In the genomic region with DNA sequence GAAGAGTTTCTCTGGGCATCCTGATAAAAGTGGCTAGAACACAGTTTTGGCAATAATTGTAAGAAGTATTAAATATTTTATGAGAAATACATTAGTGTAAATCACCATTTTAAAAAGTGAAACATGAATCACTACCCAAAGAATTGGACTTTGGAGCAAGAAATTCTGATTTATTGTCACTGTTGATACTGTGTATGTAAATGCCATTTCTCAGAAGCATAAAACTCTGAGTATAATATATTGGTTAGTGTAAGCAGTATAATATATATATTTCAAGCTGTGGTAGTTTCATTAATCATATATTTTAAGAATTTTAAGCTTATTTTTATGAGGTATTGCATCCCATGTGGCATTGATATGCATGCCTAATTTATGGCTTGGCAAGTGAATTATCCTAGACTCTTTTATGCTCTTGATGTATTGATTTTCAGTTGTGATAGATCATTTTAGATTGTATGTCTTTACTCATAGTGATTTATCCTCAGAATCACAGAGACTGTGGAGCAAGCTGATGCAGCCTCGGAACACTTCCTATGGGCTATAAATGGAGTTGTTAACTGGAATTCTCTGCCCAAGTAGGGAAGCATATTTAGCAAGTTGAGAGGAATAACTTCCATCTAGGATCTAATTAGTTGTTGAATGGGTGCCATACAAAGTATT, we compare ENCODE assay signal across 20 mouse cellular contexts.
"Had no signal": no experiment of that assay in that cellular context is flagged by ENCODE, and none has a peak within 500 bp of the region (broad histone marks: within the 10 kb centered on the region; RNA-seq: fewer than 3 reads in every experiment).

No protein-coding gene starts in this region.

- H3K4me2 ChIP-seq: liver, embryonic 15.5 days; lung, embryonic 15.5 days; midbrain, embryonic 12.5 days; stomach, embryonic 15.5 days had no signal

- H3K4me3 ChIP-seq: liver, embryonic 15.5 days; lung, embryonic 15.5 days; megakaryocyte, embryonic 14.5 days; midbrain, embryonic 10.5 days; midbrain, embryonic 12.5 days; myocyte; stomach, embryonic 15.5 days had no signal

- ATAC-seq: liver, postnatal 0 days; lung, postnatal 0 days; midbrain, embryonic 16.5 days had no signal

- DNase-seq: liver, postnatal 0 days; lung, adult 2 months; lung, postnatal 14 days; lung, postnatal 36 days; midbrain, embryonic 14.5 days; right cerebral cortex, postnatal 14 days; thymus, adult 2 months; thymus, postnatal 25 days; thymus, postnatal 4 days had no signal

- H3K27me3 ChIP-seq: liver, embryonic 15.5 days; lung, embryonic 15.5 days; megakaryocyte, embryonic 14.5 days; midbrain, embryonic 12.5 days; stomach, embryonic 15.5 days had no signal

- H3K9ac ChIP-seq: liver, embryonic 15.5 days; liver, postnatal 0 days; lung, embryonic 15.5 days; midbrain, embryonic 12.5 days; stomach, embryonic 15.5 days had no signal

- H3K36me3 ChIP-seq: liver, embryonic 15.5 days; lung, embryonic 15.5 days; midbrain, embryonic 10.5 days; midbrain, embryonic 12.5 days; stomach, embryonic 15.5 days had no signal

- H3K9me3 ChIP-seq: liver, embryonic 15.5 days; lung, embryonic 15.5 days; midbrain, embryonic 10.5 days; midbrain, embryonic 12.5 days; stomach, embryonic 15.5 days had no signal

- H3K27ac ChIP-seq: liver, embryonic 15.5 days; lung, embryonic 15.5 days; macrophage; midbrain, embryonic 10.5 days; midbrain, embryonic 12.5 days; stomach, embryonic 15.5 days; stomach, postnatal 0 days had no signal

- H3K4me1 ChIP-seq: liver, embryonic 15.5 days; lung, embryonic 15.5 days; megakaryocyte, embryonic 14.5 days; midbrain, embryonic 10.5 days; midbrain, embryonic 12.5 days; stomach, embryonic 15.5 days had no signal
